Mouse (Mus musculus) hindbrain, embryonic 13.5 days (tissue): ENCODE data around the gene Cntnap2. TPM values are rescaled to one million over a fixed set of nuclear protein-coding genes. Genes with fewer than 3 reads are reported as not detected.

Source experiments
- ATAC-seq: fragments of 200-750 bp; cut with Nextera tagmentation; 2 replicates; pipeline ENCODE4 v1.8.0; 2017; ENCODE audit warnings: moderate TSS enrichment; ENCODE audit not compliant: low FRiP score
- H3K27ac ChIP-seq: fragments of 300-500 bp; sonication (generic); 2 replicates; pipeline ENCODE4 v1.5.1; 2015; ENCODE audit warnings: inconsistent platforms, mild to moderate bottlenecking, moderate library complexity
- H3K27me3 ChIP-seq: fragments of 300-500 bp; sonication (generic); 2 replicates; pipeline ENCODE4 v1.6.1; 2015; ENCODE audit warnings: mild to moderate bottlenecking, inconsistent platforms
- H3K36me3 ChIP-seq: fragments of 300-500 bp; sonication (generic); 2 replicates; pipeline ENCODE4 v1.6.1; 2015; ENCODE audit warnings: mild to moderate bottlenecking, inconsistent platforms
- H3K4me1 ChIP-seq: fragments of 300-500 bp; sonication (generic); replicated peaks from 2 replicates; pipeline ENCODE4 v1.6.1; 2015; ENCODE audit warnings: inconsistent platforms
- H3K4me2 ChIP-seq: fragments of 300-500 bp; sonication (generic); 2 replicates; pipeline ENCODE4 v1.6.1; 2015; ENCODE audit warnings: inconsistent platforms, mild to moderate bottlenecking, moderate library complexity
- H3K4me3 ChIP-seq: fragments of 300-500 bp; sonication (generic); 2 replicates; pipeline ENCODE4 v1.5.1; 2015; ENCODE audit warnings: mild to moderate bottlenecking, inconsistent platforms
- H3K9ac ChIP-seq: fragments of 300-500 bp; sonication (generic); 2 replicates; pipeline ENCODE4 v1.6.1; 2015; ENCODE audit warnings: mild to moderate bottlenecking, inconsistent platforms
- H3K9me3 ChIP-seq: fragments of 300-500 bp; sonication (generic); 2 replicates; pipeline ENCODE4 v1.6.1; 2016; ENCODE audit warnings: inconsistent platforms
- WGBS: fragments of 180-500 bp; shearing (Covaris S2); methylation state at CpG from one replicate; pipeline ENCODE4 v1.1.7; 2015; 5-methylcytosine and 5-hydroxymethylcytosine counted together
- polyA plus RNA-seq: library from polyadenylated mRNA; unstranded; fragments of >200 nt; fragmentation: Nextera tagmentation; extraction: Ambion mirVana; gene quantifications from 2 replicates; pipeline ENCODE4 v1.2.1, GENCODE M21; 2015

The Cntnap2 gene
- polyA plus RNA-seq, 1 experiment from 2014 or later, result 53.0 TPM

GRCm38 (mm10) chr6:45974471-45975154, 915.5 kb downstream of the Cntnap2 start:
- H3K9me3 ChIP-seq, result no peaks in the 10 kb centered on the region
- WGBS, result 72% methylated on average over 6 of the region's 6 CpGs
- H3K9ac ChIP-seq, result no peak overlapping the region
- H3K36me3 ChIP-seq, result no peaks in the 10 kb centered on the region
- no peak for ATAC-seq
- H3K4me2 ChIP-seq, result no peak overlapping the region
- H3K4me3 ChIP-seq, result no peak overlapping the region
- no peak overlapping the region for H3K27ac ChIP-seq
- no peaks in the 10 kb centered on the region for H3K4me1 ChIP-seq
- no peaks in the 10 kb centered on the region for H3K27me3 ChIP-seq

- H3K36me3 ChIP-seq, result no peaks in the 10 kb centered on the region
- H3K27ac ChIP-seq, result no peak overlapping the region
- H3K4me1 ChIP-seq, result no peaks in the 10 kb centered on the region
- H3K4me2 ChIP-seq, result no peak overlapping the region
- H3K9me3 ChIP-seq, result no peaks in the 10 kb centered on the region
- WGBS, result 74% methylated on average over 2 of the region's 2 CpGs
- no peak overlapping the region for H3K4me3 ChIP-seq
- no peak for ATAC-seq
- H3K27me3 ChIP-seq, result no peaks in the 10 kb centered on the region
- no peak overlapping the region for H3K9ac ChIP-seq
These were observed 920.0 kb downstream of the Cntnap2 start for GRCm38 (mm10) chr6:45979171-45979570.

GRCm38 (mm10) chr6:45988051-45988450, 928.9 kb downstream of the Cntnap2 start:
- H3K9ac ChIP-seq, result no peak overlapping the region
- H3K4me2 ChIP-seq, result no peak overlapping the region
- H3K9me3 ChIP-seq, result no peaks in the 10 kb centered on the region
- H3K4me1 ChIP-seq, result no peaks in the 10 kb centered on the region
- 92% methylated on average over 3 of the region's 3 CpGs for WGBS
- H3K27me3 ChIP-seq, result no peaks in the 10 kb centered on the region
- H3K4me3 ChIP-seq, result no peak overlapping the region
- H3K36me3 ChIP-seq, result no peaks in the 10 kb centered on the region
- ATAC-seq, result no peak
- H3K27ac ChIP-seq, result no peak overlapping the region

- H3K9ac ChIP-seq, result no peak overlapping the region
- no peaks in the 10 kb centered on the region for H3K4me1 ChIP-seq
- H3K4me2 ChIP-seq, result no peak overlapping the region
- no peak for ATAC-seq
- H3K9me3 ChIP-seq, result no peaks in the 10 kb centered on the region
- no peaks in the 10 kb centered on the region for H3K36me3 ChIP-seq
- WGBS, result 92% methylated on average over 1 of the region's 1 CpGs
- no peaks in the 10 kb centered on the region for H3K27me3 ChIP-seq
- no peak overlapping the region for H3K4me3 ChIP-seq
- no peak overlapping the region for H3K27ac ChIP-seq
These were observed 931.9 kb downstream of the Cntnap2 start for GRCm38 (mm10) chr6:45991086-45991485.

GRCm38 (mm10) chr6:46022515-46023143, 963.5 kb downstream of the Cntnap2 start:
- Histone ChIP-seq H3K4me3 (no peak overlapping the region), H3K27ac (no peak overlapping the region), H3K4me2 (no peak overlapping the region), H3K9ac (no peak overlapping the region), H3K36me3 (no peaks in the 10 kb centered on the region), H3K4me1 (no peaks in the 10 kb centered on the region), H3K27me3 (no peaks in the 10 kb centered on the region), H3K9me3 (no peaks in the 10 kb centered on the region)
- no peak for ATAC-seq
- WGBS, result 69% methylated on average over 2 of the region's 2 CpGs

GRCm38 (mm10) chr6:46031821-46032594, 972.9 kb downstream of the Cntnap2 start:
- H3K27ac ChIP-seq, result no peak overlapping the region
- no peak overlapping the region for H3K4me2 ChIP-seq
- no peak overlapping the region for H3K4me3 ChIP-seq
- no peaks in the 10 kb centered on the region for H3K36me3 ChIP-seq
- no peak for ATAC-seq
- no peaks in the 10 kb centered on the region for H3K9me3 ChIP-seq
- WGBS, result 87% methylated on average over 2 of the region's 2 CpGs
- H3K9ac ChIP-seq, result no peak overlapping the region
- no peaks in the 10 kb centered on the region for H3K27me3 ChIP-seq
- no peaks in the 10 kb centered on the region for H3K4me1 ChIP-seq

- Histone ChIP-seq H3K9me3 (no peaks in the 10 kb centered on the region), H3K36me3 (no peaks in the 10 kb centered on the region), H3K9ac (no peak overlapping the region), H3K4me1 (no peaks in the 10 kb centered on the region), H3K4me2 (no peak overlapping the region), H3K27me3 (no peaks in the 10 kb centered on the region), H3K4me3 (no peak overlapping the region), H3K27ac (no peak overlapping the region)
- 75% methylated on average over 2 of the region's 2 CpGs for WGBS
- ATAC-seq, result no peak
These were observed 974.0 kb downstream of the Cntnap2 start for GRCm38 (mm10) chr6:46033108-46033507.

- Histone ChIP-seq H3K4me3 (no peak overlapping the region), H3K9me3 (no peaks in the 10 kb centered on the region), H3K27me3 (no peaks in the 10 kb centered on the region), H3K4me2 (no peak overlapping the region), H3K9ac (no peak overlapping the region), H3K36me3 (no peaks in the 10 kb centered on the region), H3K27ac (no peak overlapping the region), H3K4me1 (no peaks in the 10 kb centered on the region)
- 94% methylated on average over 4 of the region's 4 CpGs for WGBS
- ATAC-seq, result no peak
These were observed 981.5 kb downstream of the Cntnap2 start for GRCm38 (mm10) chr6:46040671-46041070.

- Histone ChIP-seq H3K9ac (no peak overlapping the region), H3K9me3 (no peaks in the 10 kb centered on the region), H3K4me3 (no peak overlapping the region), H3K4me1 (no peaks in the 10 kb centered on the region), H3K36me3 (no peaks in the 10 kb centered on the region), H3K4me2 (no peak overlapping the region), H3K27me3 (no peaks in the 10 kb centered on the region), H3K27ac (no peak overlapping the region)
- WGBS, result 49% methylated on average over 2 of the region's 2 CpGs
- no peak for ATAC-seq
These were observed 1021.1 kb downstream of the Cntnap2 start for GRCm38 (mm10) chr6:46080236-46080635.

GRCm38 (mm10) chr6:46081432-46081831, 1022.3 kb downstream of the Cntnap2 start:
- H3K4me3 ChIP-seq, result no peak overlapping the region
- no peak overlapping the region for H3K4me2 ChIP-seq
- no peaks in the 10 kb centered on the region for H3K4me1 ChIP-seq
- H3K27ac ChIP-seq, result no peak overlapping the region
- no peak overlapping the region for H3K9ac ChIP-seq
- ATAC-seq, result no peak
- H3K9me3 ChIP-seq, result no peaks in the 10 kb centered on the region
- H3K36me3 ChIP-seq, result no peaks in the 10 kb centered on the region
- no peaks in the 10 kb centered on the region for H3K27me3 ChIP-seq

GRCm38 (mm10) chr6:46143189-46143841, 1084.2 kb downstream of the Cntnap2 start:
- no peak overlapping the region for H3K27ac ChIP-seq
- 73% methylated on average over 1 of the region's 1 CpGs for WGBS
- no peak overlapping the region for H3K9ac ChIP-seq
- no peaks in the 10 kb centered on the region for H3K4me1 ChIP-seq
- H3K27me3 ChIP-seq, result no peaks in the 10 kb centered on the region
- H3K4me3 ChIP-seq, result no peak overlapping the region
- no peaks in the 10 kb centered on the region for H3K9me3 ChIP-seq
- H3K4me2 ChIP-seq, result no peak overlapping the region
- H3K36me3 ChIP-seq, result no peaks in the 10 kb centered on the region
- no peak for ATAC-seq

- H3K9me3 ChIP-seq, result no peaks in the 10 kb centered on the region
- H3K9ac ChIP-seq, result no peak overlapping the region
- H3K4me2 ChIP-seq, result no peak overlapping the region
- H3K27ac ChIP-seq, result no peak overlapping the region
- H3K27me3 ChIP-seq, result no peaks in the 10 kb centered on the region
- no peaks in the 10 kb centered on the region for H3K4me1 ChIP-seq
- 85% methylated on average over 1 of the region's 1 CpGs for WGBS
- H3K4me3 ChIP-seq, result no peak overlapping the region
- H3K36me3 ChIP-seq, result no peaks in the 10 kb centered on the region
- no peak for ATAC-seq
These were observed 1107.7 kb downstream of the Cntnap2 start for GRCm38 (mm10) chr6:46166837-46167236.
